Mouse (Mus musculus): ENCODE data around the gene Gli1. TPM values are rescaled to one million over a fixed set of nuclear protein-coding genes. Genes with fewer than 3 reads are reported as not detected.

Gli1 gene
- polyA plus RNA-seq, 1 experiment, result 10.4 TPM

DNA sequence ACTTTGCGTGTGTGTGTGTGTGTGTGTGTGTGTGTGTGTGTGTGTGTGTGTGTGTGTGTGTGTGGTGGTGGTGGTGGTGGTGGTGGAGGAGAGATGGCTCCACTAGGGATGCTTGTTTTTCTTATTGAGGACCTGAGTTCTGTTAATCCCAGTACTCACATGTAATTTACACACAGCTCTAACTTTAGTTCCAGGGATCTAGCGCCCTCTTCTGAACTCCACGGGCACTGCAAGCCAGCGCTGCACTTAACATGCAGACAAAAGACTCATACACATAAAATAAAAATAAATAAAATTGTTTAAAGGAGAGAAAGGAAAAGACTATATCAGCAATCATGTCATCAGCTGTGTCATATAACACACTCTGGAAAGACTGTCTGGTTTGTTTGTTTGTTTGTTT lies 7.2 kb upstream of the Gli1 start:
- Histone ChIP-seq H3K4me3 (ENCODE audit: low read depth, low read length) (no peak overlapping the region), H3K27me3 (ENCODE audit: control insufficient read depth, insufficient read depth, low read length) (no peaks in the 10 kb centered on the region), H3K4me1 (ENCODE audit: control insufficient read depth, insufficient read depth, insufficient read length, low read length) (peaks cover 7% of the 10 kb centered on the region), H3K27ac (ENCODE audit: insufficient read depth, low read depth, low read length) (no peak overlapping the region), H3K36me3 (ENCODE audit: control insufficient read depth, insufficient read depth, low read length) (no peaks in the 10 kb centered on the region)
- 74% methylated on average over 4 of the region's 4 CpGs for WGBS
- no peak for TF ChIP-seq CTCF (IDR thresholded peaks at IDR 0.05; ENCODE audit: extremely low read depth, insufficient read length, insufficient replicate concordance, low read depth, low read length)

DNA sequence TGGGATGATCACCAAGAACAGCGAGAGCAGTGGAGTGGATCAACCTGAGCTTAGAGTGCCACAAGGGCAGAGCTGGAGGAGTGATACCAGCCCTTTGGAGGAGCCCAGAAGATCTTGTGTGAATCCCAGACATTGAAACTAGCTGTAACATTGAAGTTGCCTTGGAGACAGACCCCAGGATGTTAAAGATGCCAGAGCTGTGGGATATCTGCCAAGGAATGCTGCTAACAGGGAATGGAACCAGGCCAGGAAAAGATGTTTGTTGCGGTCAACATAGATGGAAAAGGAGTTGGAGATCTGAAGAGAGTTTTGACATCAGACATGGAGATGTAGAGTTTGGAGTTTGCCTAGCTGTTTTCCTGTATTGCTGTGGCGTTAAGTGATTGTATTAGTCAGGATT lies 4.4 kb upstream of the Gli1 start:
- TF ChIP-seq POLR2A (IDR thresholded peaks at IDR 0.05; ENCODE audit: low read depth, low read length) (no peak), CTCF (IDR thresholded peaks at IDR 0.05; ENCODE audit: extremely low read depth, insufficient read length, insufficient replicate concordance, low read depth, low read length) (no peak)
- no peak overlapping the region for H3K4me3 ChIP-seq (ENCODE audit: low read depth, low read length)
- no peak overlapping the region for H3K27ac ChIP-seq (ENCODE audit: insufficient read depth, low read depth, low read length)
- peaks cover 13% of the 10 kb centered on the region for H3K4me1 ChIP-seq (ENCODE audit: control insufficient read depth, insufficient read depth, insufficient read length, low read length)
- 83% methylated on average over 3 of the region's 3 CpGs for WGBS
- peaks cover 9% of the 10 kb centered on the region; the same call in 1 of the 2 replicates for H3K27me3 ChIP-seq (ENCODE audit: control insufficient read depth, insufficient read depth, low read length)
- H3K36me3 ChIP-seq (ENCODE audit: control insufficient read depth, insufficient read depth, low read length), result no peaks in the 10 kb centered on the region

DNA sequence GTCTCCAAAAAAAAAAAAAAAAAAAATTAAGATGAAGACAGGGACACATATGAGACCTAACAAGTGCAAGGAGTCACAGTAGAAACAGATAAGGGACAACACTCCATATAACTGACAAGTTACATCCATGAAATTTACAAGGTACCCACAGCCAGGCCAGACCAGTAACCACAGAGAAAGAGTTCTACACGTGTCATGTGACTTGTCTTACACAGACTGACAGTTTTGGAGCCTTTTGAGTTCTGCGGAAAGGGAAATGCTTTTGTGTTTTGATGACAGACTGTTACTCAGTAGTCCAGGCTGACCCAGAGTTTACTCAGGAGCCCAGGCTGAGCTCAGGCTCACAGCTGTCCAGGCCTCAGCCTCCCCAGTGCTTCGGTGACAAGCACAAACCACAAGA lies 1.3 kb upstream of the Gli1 start:
- WGBS, result 74% methylated on average over 3 of the region's 3 CpGs
- peaks cover 29% of the 10 kb centered on the region for H3K27me3 ChIP-seq (ENCODE audit: control insufficient read depth, insufficient read depth, low read length)

DNA sequence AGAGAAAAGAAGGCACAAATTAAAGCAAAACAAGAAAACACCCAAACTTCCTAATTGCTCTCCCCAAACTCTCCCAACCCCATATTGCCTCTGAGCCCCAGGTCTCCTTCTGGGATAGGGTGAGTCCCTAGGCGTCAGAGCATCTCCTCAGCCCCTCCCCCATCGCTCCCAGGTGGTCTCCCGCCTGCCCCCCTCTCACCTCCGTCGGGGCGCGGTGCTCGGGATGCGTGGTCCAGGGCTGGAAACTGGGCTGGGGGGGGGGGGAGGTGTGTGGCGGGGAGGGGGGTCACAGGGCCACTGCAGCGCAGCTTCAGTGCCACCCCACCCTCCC lies 449 bp downstream of the Gli1 start:
- Histone ChIP-seq H3K4me3 (ENCODE audit: low read depth, low read length) (peak overlapping the region; percentile 60), H3K27ac (ENCODE audit: insufficient read depth, low read depth, low read length) (0 out of 2 replicates have a peak overlapping the region, but pooled peaks have one; percentile 34)

More for the DNA sequence above, 1.3 kb upstream of the Gli1 start:
- H3K4me3 ChIP-seq (ENCODE audit: low read depth, low read length), result no peak overlapping the region
- no peaks in the 10 kb centered on the region for H3K36me3 ChIP-seq (ENCODE audit: control insufficient read depth, insufficient read depth, low read length)
- H3K27ac ChIP-seq (ENCODE audit: insufficient read depth, low read depth, low read length), result no peak overlapping the region
- TF ChIP-seq CTCF (IDR thresholded peaks at IDR 0.05; ENCODE audit: extremely low read depth, insufficient read length, insufficient replicate concordance, low read depth, low read length) (no peak), POLR2A (IDR thresholded peaks at IDR 0.05; ENCODE audit: low read depth, low read length) (no peak)
- H3K4me1 ChIP-seq (ENCODE audit: control insufficient read depth, insufficient read depth, insufficient read length, low read length), result peaks cover 8% of the 10 kb centered on the region

DNA sequence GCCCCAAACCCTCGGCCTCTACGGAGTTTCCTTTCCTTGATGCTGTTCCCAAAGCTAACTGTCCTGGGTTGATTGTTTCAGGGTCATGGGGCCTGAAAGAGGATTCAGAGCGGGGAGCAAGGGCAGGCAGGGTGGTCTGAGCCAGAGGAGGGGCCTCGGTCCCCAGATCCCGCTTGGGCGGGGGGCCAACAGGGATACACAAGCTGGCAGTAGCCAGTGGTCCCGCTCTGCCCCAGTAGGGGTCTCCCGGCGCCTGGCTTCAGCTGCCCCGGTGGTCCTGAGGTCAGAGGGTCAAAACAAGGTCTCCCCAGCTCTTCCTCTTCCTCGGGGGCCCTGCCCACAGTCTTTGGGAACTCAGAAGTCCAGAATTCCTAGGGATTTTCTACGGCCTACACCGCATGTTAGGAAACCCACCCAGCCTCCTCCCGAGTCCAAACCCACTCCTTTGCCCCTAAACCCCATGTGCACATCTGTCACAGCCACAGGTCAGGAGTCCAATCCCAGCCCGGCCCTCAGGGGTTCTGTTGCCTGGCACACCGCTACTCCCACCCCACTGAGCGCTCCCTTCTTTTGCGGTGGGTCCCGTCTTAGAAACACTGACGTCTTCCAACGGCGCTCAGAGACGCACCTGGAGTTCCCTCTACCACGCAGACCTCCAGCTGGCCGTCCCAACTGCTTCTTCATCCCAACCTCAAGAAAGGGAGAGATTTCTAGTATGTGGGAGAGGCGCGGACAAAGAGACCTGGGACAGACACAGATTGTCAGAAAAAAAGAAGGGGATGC lies 1.0 kb downstream of the Gli1 start:
- Histone ChIP-seq H3K27ac (ENCODE audit: insufficient read depth, low read depth, low read length) (peak overlapping the region; percentile 37; the same call in 1 of the 2 replicates), H3K36me3 (ENCODE audit: control insufficient read depth, insufficient read depth, low read length) (no peaks in the 10 kb centered on the region), H3K27me3 (ENCODE audit: control insufficient read depth, insufficient read depth, low read length) (peaks cover 32% of the 10 kb centered on the region), H3K4me1 (ENCODE audit: control insufficient read depth, insufficient read depth, insufficient read length, low read length) (peaks cover 8% of the 10 kb centered on the region), H3K4me3 (ENCODE audit: low read depth, low read length) (peak overlapping the region; percentile 60)
- TF ChIP-seq POLR2A (IDR thresholded peaks at IDR 0.05; ENCODE audit: low read depth, low read length) (no peak), CTCF (IDR thresholded peaks at IDR 0.05; ENCODE audit: extremely low read depth, insufficient read length, insufficient replicate concordance, low read depth, low read length) (no peak)
- 5% methylated on average over 27 of the region's 27 CpGs for WGBS

More for the DNA sequence above, 449 bp downstream of the Gli1 start:
- Histone ChIP-seq H3K4me1 (ENCODE audit: control insufficient read depth, insufficient read depth, insufficient read length, low read length) (peaks cover 8% of the 10 kb centered on the region), H3K36me3 (ENCODE audit: control insufficient read depth, insufficient read depth, low read length) (no peaks in the 10 kb centered on the region), H3K27me3 (ENCODE audit: control insufficient read depth, insufficient read depth, low read length) (peaks cover 32% of the 10 kb centered on the region)
- WGBS, result 1% methylated on average over 9 of the region's 11 CpGs
- TF ChIP-seq CTCF (IDR thresholded peaks at IDR 0.05; ENCODE audit: extremely low read depth, insufficient read length, insufficient replicate concordance, low read depth, low read length), result no peak
- no peak for TF ChIP-seq POLR2A (IDR thresholded peaks at IDR 0.05; ENCODE audit: low read depth, low read length)

DNA sequence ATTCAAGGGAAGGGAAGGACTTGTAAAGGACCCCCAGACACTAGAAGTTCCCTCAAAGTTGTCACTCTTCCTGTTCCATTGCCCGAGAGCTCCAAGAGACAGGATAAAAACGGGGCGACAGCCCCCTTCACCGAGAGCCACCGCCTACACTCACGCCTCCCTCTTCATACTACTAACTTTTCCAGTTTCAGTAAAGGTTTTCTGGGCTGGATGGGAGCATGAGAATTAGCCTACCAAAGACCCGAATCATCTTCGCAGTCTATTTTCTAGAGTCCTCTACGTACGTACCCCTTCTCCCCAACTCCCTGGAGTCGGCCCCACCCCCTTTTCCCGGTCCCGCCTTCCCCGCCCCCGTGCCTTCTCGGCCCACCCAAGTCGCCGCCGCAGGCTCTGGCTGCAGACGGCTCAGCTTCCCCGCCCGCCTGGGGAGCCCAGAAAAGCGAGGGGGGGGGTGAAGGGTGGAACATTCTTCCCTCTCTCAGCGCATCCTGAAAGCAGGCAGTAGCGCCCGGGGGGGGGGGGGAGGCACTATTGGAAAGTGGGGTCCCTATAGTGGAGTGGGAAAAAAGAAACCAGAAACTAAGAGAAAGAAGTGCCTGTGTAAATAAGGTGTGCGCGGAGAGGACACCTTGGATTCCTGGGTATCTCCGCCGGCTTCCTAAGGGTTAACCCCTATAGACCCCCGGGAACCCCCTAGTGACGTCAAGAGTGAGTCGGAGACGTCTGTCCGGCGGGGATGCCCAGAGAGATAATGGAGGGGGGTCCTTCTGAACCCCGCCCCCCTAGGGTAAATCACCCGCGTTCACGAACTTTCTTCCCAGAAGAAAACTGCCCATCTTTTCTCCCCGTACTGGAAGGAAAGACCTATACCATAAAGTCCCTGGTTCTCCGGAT lies 1.8 kb downstream of the Gli1 start:
- TF ChIP-seq CTCF (IDR thresholded peaks at IDR 0.05; ENCODE audit: extremely low read depth, insufficient read length, insufficient replicate concordance, low read depth, low read length) (no peak), POLR2A (IDR thresholded peaks at IDR 0.05; ENCODE audit: low read depth, low read length) (no peak)
- Histone ChIP-seq H3K4me1 (ENCODE audit: control insufficient read depth, insufficient read depth, insufficient read length, low read length) (peaks cover 8% of the 10 kb centered on the region), H3K27ac (ENCODE audit: insufficient read depth, low read depth, low read length) (peak overlapping the region; percentile 67), H3K4me3 (ENCODE audit: low read depth, low read length) (peak overlapping the region; percentile 60), H3K36me3 (ENCODE audit: control insufficient read depth, insufficient read depth, low read length) (no peaks in the 10 kb centered on the region), H3K27me3 (ENCODE audit: control insufficient read depth, insufficient read depth, low read length) (peaks cover 32% of the 10 kb centered on the region)
- WGBS, result under 1% methylated on average over 42 of the region's 42 CpGs

Data from small intestine, adult 2 months (tissue).